ENCODE assay signal across 26 mouse cellular contexts in the genomic region with DNA sequence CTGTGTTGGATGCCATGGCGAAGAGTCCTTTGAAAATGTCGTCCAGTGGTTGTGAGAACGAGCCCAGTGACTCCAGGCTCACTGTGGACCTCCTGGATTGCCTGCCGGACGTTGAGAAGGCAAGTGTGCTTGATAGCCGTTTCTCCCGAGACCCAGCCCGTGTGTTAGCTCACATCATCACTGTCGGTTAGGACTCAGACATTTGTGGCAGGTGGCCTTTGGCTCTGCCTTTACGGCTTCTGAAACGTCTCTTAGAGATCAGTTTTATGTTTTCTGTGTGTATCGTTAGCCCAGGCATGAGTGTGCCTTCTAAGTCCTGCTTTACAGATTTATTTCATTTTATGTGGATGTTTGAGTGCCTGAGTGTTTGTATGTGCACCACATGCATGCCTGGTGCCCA. TPM values are rescaled to one million over a fixed set of nuclear protein-coding genes. Genes with fewer than 3 reads are reported as not detected.
"Had no signal": no experiment of that assay in that cellular context is flagged by ENCODE, and none has a peak within 500 bp of the region (broad histone marks: within the 10 kb centered on the region; RNA-seq: fewer than 3 reads in every experiment).

No protein-coding gene starts in this region.

- H3K27ac ChIP-seq: embryonic facial prominence, embryonic 10.5 days; embryonic facial prominence, embryonic 12.5 days; embryonic facial prominence, embryonic 13.5 days; embryonic facial prominence, embryonic 15.5 days; forebrain, embryonic 10.5 days; forebrain, embryonic 12.5 days; forebrain, embryonic 13.5 days; forebrain, embryonic 15.5 days; gastrocnemius, adult 2 months; heart, adult 2 months had no signal

- H3K27me3 ChIP-seq: embryonic facial prominence, embryonic 12.5 days; embryonic facial prominence, embryonic 13.5 days; embryonic facial prominence, embryonic 15.5 days; forebrain, embryonic 12.5 days; forebrain, embryonic 13.5 days; forebrain, embryonic 15.5 days had no signal

- DNase-seq: cerebellum, adult 2 months; cerebellum, adult 8-10 months; cerebellum, adult 9-10 months; cerebellum, adult 9-11 months; cerebellum, postnatal 10 days; cerebellum, postnatal 14 days; cerebellum, postnatal 25 days; cerebellum, postnatal 36 days; embryo, embryonic 11 days; forebrain, postnatal 0 days; gastrocnemius, adult 2 months; gastrocnemius, postnatal 10 days; gastrocnemius, postnatal 14 days; gastrocnemius, postnatal 25 days; gastrocnemius, postnatal 36 days; heart, adult 18-20 months; heart, adult 2 months had no signal

- H3K9me3 ChIP-seq: embryonic facial prominence, embryonic 10.5 days; embryonic facial prominence, embryonic 12.5 days; embryonic facial prominence, embryonic 13.5 days; embryonic facial prominence, embryonic 15.5 days; forebrain, embryonic 10.5 days; forebrain, embryonic 12.5 days; forebrain, embryonic 13.5 days; forebrain, embryonic 15.5 days had no signal

- H3K4me3 ChIP-seq: embryonic facial prominence, embryonic 10.5 days; embryonic facial prominence, embryonic 12.5 days; embryonic facial prominence, embryonic 13.5 days; embryonic facial prominence, embryonic 15.5 days; erythroblast, embryonic 14.5 days; forebrain, embryonic 10.5 days; forebrain, embryonic 12.5 days; forebrain, embryonic 13.5 days; forebrain, embryonic 15.5 days; gastrocnemius, adult 2 months; heart, adult 2 months had no signal

RNA-seq across cellular contexts. Expression of a gene that starts 26.7 kb away (rescaled TPM):
- polyA plus RNA-seq: erythroblast, embryonic 14.5 days had no signal
